Comparison of ENCODE assay signal across 8 mouse cellular contexts in genomic region chr4:136601476-136601875, GRCm38 (mm10). TPM values are rescaled to one million over a fixed set of nuclear protein-coding genes. Genes with fewer than 3 reads are reported as not detected.
DNase-seq lines count a peak whose midpoint lies in the region; ATAC-seq and TF ChIP-seq lines count a peak whose summit lies in the region.

No protein-coding gene starts in this region.

- H3ac ChIP-seq in C2C12 (ENCODE audit: control insufficient read depth, insufficient read length, low read depth): no peak overlapping the region

- no peak for TF ChIP-seq CTCF in C2C12 (IDR thresholded peaks at IDR 0.05; ENCODE audit: control insufficient read depth, insufficient read depth, insufficient read length)

- peaks cover 58% of the 10 kb centered on the region for H3K79me2 ChIP-seq in C2C12 (ENCODE audit: control insufficient read depth, insufficient read depth)

- H3K27ac ChIP-seq in embryonic facial prominence, embryonic 15.5 days (replicated peaks): peak overlapping the region; percentile 90
- H3K27ac ChIP-seq in heart, embryonic 15.5 days: peak overlapping the region; percentile 90
- H3K27ac ChIP-seq in liver, embryonic 15.5 days (replicated peaks): peak overlapping the region; percentile 86
- peak overlapping the region; percentile 96 for H3K27ac ChIP-seq in neural tube, embryonic 13.5 days (replicated peaks)

- peak overlapping the region; percentile 74 for H3K4me3 ChIP-seq in C2C12 (ENCODE audit: insufficient read depth, poor library complexity, severe bottlenecking)
- peak overlapping the region; percentile 69 for H3K4me3 ChIP-seq in embryonic facial prominence, embryonic 15.5 days (replicated peaks)
- H3K4me3 ChIP-seq in heart, embryonic 15.5 days: peak overlapping the region; percentile 83
- peak overlapping the region; percentile 99 for H3K4me3 ChIP-seq in liver, embryonic 15.5 days (replicated peaks)
- peak overlapping the region; percentile 99 for H3K4me3 ChIP-seq in neural tube, embryonic 13.5 days

- peak overlapping the region; percentile 55 for H3K4me2 ChIP-seq in embryonic facial prominence, embryonic 15.5 days (replicated peaks)
- peak overlapping the region; percentile 64 for H3K4me2 ChIP-seq in heart, embryonic 15.5 days
- H3K4me2 ChIP-seq in liver, embryonic 15.5 days: peak overlapping the region; percentile 77
- H3K4me2 ChIP-seq in neural tube, embryonic 13.5 days: peak overlapping the region; percentile 76

- H3K9me3 ChIP-seq in embryonic facial prominence, embryonic 15.5 days (replicated peaks): no peaks in the 10 kb centered on the region
- H3K9me3 ChIP-seq in heart, embryonic 15.5 days (replicated peaks): no peaks in the 10 kb centered on the region
- H3K9me3 ChIP-seq in liver, embryonic 15.5 days (replicated peaks): no peaks in the 10 kb centered on the region
- no peaks in the 10 kb centered on the region for H3K9me3 ChIP-seq in neural tube, embryonic 13.5 days

- DNase-seq in adrenal gland, postnatal 36 days: peak; percentile 56 to 64
- DNase-seq in kidney, postnatal 10 days: peak; percentile 81
- DNase-seq in testis, postnatal 14 days (ENCODE audit: low spot score): peak; percentile 41

- no peak for ATAC-seq in embryonic facial prominence, embryonic 15.5 days (ENCODE audit: insufficient number of reproducible peaks, low FRiP score, low TSS enrichment, low read depth)
- ATAC-seq in heart, embryonic 15.5 days (replicated peaks; ENCODE audit: insufficient number of reproducible peaks, insufficient read depth, low FRiP score, low read depth): no peak
- ATAC-seq in liver, embryonic 15.5 days (ENCODE audit: insufficient read depth): no peak
- no peak for ATAC-seq in neural tube, embryonic 13.5 days (ENCODE audit: low read depth)

- WGBS in embryonic facial prominence, embryonic 15.5 days: under 1% methylated on average over 13 of the region's 13 CpGs
- 2% methylated on average over 13 of the region's 13 CpGs for WGBS in heart, embryonic 15.5 days
- WGBS in liver, embryonic 15.5 days (ENCODE audit: insufficient replicate concordance): 1% methylated on average over 13 of the region's 13 CpGs
- WGBS in neural tube, embryonic 13.5 days: under 1% methylated on average over 13 of the region's 13 CpGs

- no peaks in the 10 kb centered on the region for H3K36me3 ChIP-seq in C2C12 (ENCODE audit: control insufficient read depth, insufficient read depth)
- no peaks in the 10 kb centered on the region for H3K36me3 ChIP-seq in embryonic facial prominence, embryonic 15.5 days
- H3K36me3 ChIP-seq in heart, embryonic 15.5 days: no peaks in the 10 kb centered on the region
- no peaks in the 10 kb centered on the region for H3K36me3 ChIP-seq in liver, embryonic 15.5 days (replicated peaks)
- no peaks in the 10 kb centered on the region for H3K36me3 ChIP-seq in neural tube, embryonic 13.5 days

- peaks cover 50% of the 10 kb centered on the region for H3K79me3 ChIP-seq in C2C12 (ENCODE audit: low read depth)

- peaks cover 12% of the 10 kb centered on the region for H3K4me1 ChIP-seq in embryonic facial prominence, embryonic 15.5 days
- H3K4me1 ChIP-seq in heart, embryonic 15.5 days (replicated peaks): peaks cover 23% of the 10 kb centered on the region
- peaks cover 27% of the 10 kb centered on the region for H3K4me1 ChIP-seq in liver, embryonic 15.5 days (replicated peaks)
- H3K4me1 ChIP-seq in neural tube, embryonic 13.5 days (replicated peaks): peaks cover 37% of the 10 kb centered on the region

- H3K27me3 ChIP-seq in C2C12 (ENCODE audit: control insufficient read depth, insufficient read depth, insufficient read length): no peaks in the 10 kb centered on the region
- no peaks in the 10 kb centered on the region for H3K27me3 ChIP-seq in embryonic facial prominence, embryonic 15.5 days
- H3K27me3 ChIP-seq in heart, embryonic 15.5 days: no peaks in the 10 kb centered on the region
- no peaks in the 10 kb centered on the region for H3K27me3 ChIP-seq in liver, embryonic 15.5 days
- H3K27me3 ChIP-seq in neural tube, embryonic 13.5 days: no peaks in the 10 kb centered on the region

- H3K9ac ChIP-seq in embryonic facial prominence, embryonic 15.5 days: peak overlapping the region; percentile 75
- peak overlapping the region; percentile 97 for H3K9ac ChIP-seq in heart, embryonic 15.5 days
- peak overlapping the region; percentile 98 for H3K9ac ChIP-seq in liver, embryonic 15.5 days
- peak overlapping the region; percentile 100 for H3K9ac ChIP-seq in neural tube, embryonic 13.5 days

TF ChIP-seq in C2C12, 6 proteins besides CTCF, POLR2A, EP300 and RAD21:
- TF ChIP-seq MYOD1 (IDR thresholded peaks at IDR 0.05; ENCODE audit: control insufficient read depth, insufficient read length, low read depth): no peak
- TF ChIP-seq FOSL1 (IDR thresholded peaks at IDR 0.05; ENCODE audit: insufficient read depth, low read length, poor library complexity, severe bottlenecking): no peak
- TF ChIP-seq CEBPB (IDR thresholded peaks at IDR 0.05; ENCODE audit: low read depth): no peak
- TF ChIP-seq USF1 (IDR thresholded peaks at IDR 0.05; ENCODE audit: low read depth): no peak
- no peak for TF ChIP-seq MAX (IDR thresholded peaks at IDR 0.05)
- no peak for TF ChIP-seq MYOG (IDR thresholded peaks at IDR 0.05; ENCODE audit: control insufficient read depth, extremely low read depth, insufficient read length)
TF ChIP-seq in C2C12: peak in this region for 0.

RNA-seq across cellular contexts. Expression of gene Kdm1a, which starts 1.0 kb away (rescaled TPM):
- polyA plus RNA-seq in C2C12 (2012; fragmentation: generic; extraction: Trizol): 47.2 TPM
- total RNA-seq in adrenal gland, postnatal 36 days (2021): 10 to 100 TPM; 41.8 to 51.0 TPM
- polyA plus RNA-seq in embryonic facial prominence, embryonic 15.5 days (2015; fragmentation: Nextera tagmentation; extraction: Ambion mirVana): 39.6 and 40.2 TPM in 2 replicates
- polyA plus RNA-seq in heart, embryonic 15.5 days (2015; fragmentation: Nextera tagmentation; extraction: Ambion mirVana): 21.4 and 26.3 TPM in 2 replicates
- 9.5 and 9.7 TPM in 2 replicates for polyA plus RNA-seq in liver, embryonic 15.5 days (2015; fragmentation: Nextera tagmentation; extraction: Ambion mirVana)
- polyA plus RNA-seq in neural tube, embryonic 13.5 days (2015; fragmentation: Nextera tagmentation; extraction: Ambion mirVana): 76.5 TPM in 2 replicates

RNA-seq across cellular contexts. Expression of gene Tex46, which starts 8.8 kb away (rescaled TPM):
- polyA plus RNA-seq in C2C12 (2012; fragmentation: generic; extraction: Trizol): not detected
- not detected for total RNA-seq in adrenal gland, postnatal 36 days (2021)
- not detected in 2 replicates for polyA plus RNA-seq in embryonic facial prominence, embryonic 15.5 days (2015; fragmentation: Nextera tagmentation; extraction: Ambion mirVana)
- polyA plus RNA-seq in heart, embryonic 15.5 days (2015; fragmentation: Nextera tagmentation; extraction: Ambion mirVana): not detected in 2 replicates
- polyA plus RNA-seq in liver, embryonic 15.5 days (2015; fragmentation: Nextera tagmentation; extraction: Ambion mirVana): not detected in 2 replicates
- polyA plus RNA-seq in neural tube, embryonic 13.5 days (2015; fragmentation: Nextera tagmentation; extraction: Ambion mirVana): not detected in 2 replicates

RNA-seq across cellular contexts. Expression of gene Lactbl1, which starts 20.9 kb away (rescaled TPM):
- not detected for polyA plus RNA-seq in C2C12 (2012; fragmentation: generic; extraction: Trizol)
- not detected for total RNA-seq in adrenal gland, postnatal 36 days (2021)
- 0.05 TPM in 1 of 2 replicates, not detected in the other for polyA plus RNA-seq in embryonic facial prominence, embryonic 15.5 days (2015; fragmentation: Nextera tagmentation; extraction: Ambion mirVana)
- polyA plus RNA-seq in heart, embryonic 15.5 days (2015; fragmentation: Nextera tagmentation; extraction: Ambion mirVana): not detected in 2 replicates
- polyA plus RNA-seq in liver, embryonic 15.5 days (2015; fragmentation: Nextera tagmentation; extraction: Ambion mirVana): not detected in 2 replicates
- polyA plus RNA-seq in neural tube, embryonic 13.5 days (2015; fragmentation: Nextera tagmentation; extraction: Ambion mirVana): 0.10 TPM in 1 of 2 replicates, not detected in the other
